Mouse (Mus musculus): ENCODE data around the gene Gtpbp6. TPM values are rescaled to one million over a fixed set of nuclear protein-coding genes. Genes with fewer than 3 reads are reported as not detected.

Gtpbp6 gene
- polyA plus RNA-seq, 1 experiment: 301 TPM

DNA sequence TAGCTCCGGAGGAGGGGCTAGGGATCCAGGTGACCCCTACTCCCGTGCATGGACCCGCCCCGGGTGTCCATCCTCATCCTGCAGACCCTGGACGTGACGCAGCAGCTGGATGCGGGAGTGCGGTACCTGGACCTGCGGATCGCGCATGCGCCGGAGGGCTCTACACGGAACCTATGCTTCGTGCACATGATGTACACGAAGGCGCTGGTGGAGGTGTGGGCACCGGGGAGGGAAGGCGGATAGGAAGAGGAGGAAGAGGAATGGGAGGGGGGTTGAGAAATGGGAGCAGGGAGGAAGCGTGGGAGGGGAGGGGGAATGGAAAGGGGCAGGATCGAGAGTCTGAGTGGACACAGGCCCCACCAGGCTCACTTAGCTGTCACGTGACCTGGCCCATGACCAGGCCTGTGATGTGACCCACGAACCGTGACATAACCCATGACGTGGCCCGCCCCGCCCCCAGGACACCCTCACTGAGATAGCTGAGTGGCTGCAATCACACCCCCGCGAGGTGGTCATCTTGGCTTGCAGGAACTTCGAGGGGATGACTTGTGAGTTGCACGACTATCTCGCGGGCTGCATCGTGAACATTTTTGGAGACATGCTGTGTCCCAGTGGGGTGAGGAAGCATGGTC, 6.2 kb downstream of the Gtpbp6 start:
- Histone ChIP-seq H3K4me3 (ENCODE audit: control insufficient read depth, insufficient read depth, low read length) (peak overlapping the region; percentile 46), H3K4me1 (replicated peaks; ENCODE audit: control insufficient read depth, insufficient read depth, low read length) (peaks cover 45% of the 10 kb centered on the region), H3K36me3 (ENCODE audit: control insufficient read depth, insufficient read depth, low read length) (peaks cover 3% of the 10 kb centered on the region; the same call in 1 of the 2 replicates), H3K27ac (ENCODE audit: control insufficient read depth, insufficient read depth, low read length) (no peak overlapping the region), H3K27me3 (ENCODE audit: control insufficient read depth, insufficient read depth, low read length) (no peaks in the 10 kb centered on the region)
- 28% methylated on average over 34 of the region's 34 CpGs for WGBS
- peak; percentile 37 for DNase-seq
- TF ChIP-seq POLR2A (IDR thresholded peaks at IDR 0.05; ENCODE audit: control insufficient read depth, extremely low read depth, insufficient read depth, low read length, poor library complexity): no peak
- TF ChIP-seq CTCF (IDR thresholded peaks at IDR 0.05; ENCODE audit: borderline replicate concordance, control insufficient read depth, extremely low read depth, insufficient read depth, low read length, poor library complexity): no peak

- no peak overlapping the region for H3K27ac ChIP-seq (ENCODE audit: control insufficient read depth, insufficient read depth, low read length)
- H3K27me3 ChIP-seq (ENCODE audit: control insufficient read depth, insufficient read depth, low read length): no peaks in the 10 kb centered on the region
- TF ChIP-seq POLR2A (IDR thresholded peaks at IDR 0.05; ENCODE audit: control insufficient read depth, extremely low read depth, insufficient read depth, low read length, poor library complexity) (no peak), CTCF (IDR thresholded peaks at IDR 0.05; ENCODE audit: borderline replicate concordance, control insufficient read depth, extremely low read depth, insufficient read depth, low read length, poor library complexity) (no peak)
- H3K4me1 ChIP-seq (replicated peaks; ENCODE audit: control insufficient read depth, insufficient read depth, low read length): peaks cover 39% of the 10 kb centered on the region
- peak overlapping the region; percentile 46 for H3K4me3 ChIP-seq (ENCODE audit: control insufficient read depth, insufficient read depth, low read length)
- peak; percentile 62 for DNase-seq
- H3K36me3 ChIP-seq (ENCODE audit: control insufficient read depth, insufficient read depth, low read length): peaks cover 3% of the 10 kb centered on the region; the same call in 1 of the 2 replicates
- 4% methylated on average over 37 of the region's 37 CpGs for WGBS
Measured at GRCm38 (mm10) chr5:110100921-110101631, 6.9 kb downstream of the Gtpbp6 start.

GRCm38 (mm10) chr5:110099656-110100580, 8.1 kb downstream of the Gtpbp6 start, which contains the start of gene Plcxd1:
Gene Plcxd1 (plus strand): TSS chr5:110099969.
- H3K4me3 ChIP-seq (ENCODE audit: control insufficient read depth, insufficient read depth, low read length): peak within 1 kb of the TSS; percentile 46
- H3K27me3 ChIP-seq (ENCODE audit: control insufficient read depth, insufficient read depth, low read length): no peaks in the 10 kb centered on the region
- H3K36me3 ChIP-seq (ENCODE audit: control insufficient read depth, insufficient read depth, low read length): peaks cover 3% of the 10 kb centered on the region; the same call in 1 of the 2 replicates
- no peak for TF ChIP-seq CTCF (IDR thresholded peaks at IDR 0.05; ENCODE audit: borderline replicate concordance, control insufficient read depth, extremely low read depth, insufficient read depth, low read length, poor library complexity)
- TF ChIP-seq POLR2A (IDR thresholded peaks at IDR 0.05; ENCODE audit: control insufficient read depth, extremely low read depth, insufficient read depth, low read length, poor library complexity): no peak
- 53% methylated on average over 25 of the region's 25 CpGs for WGBS
- DNase-seq: no peak
- H3K4me1 ChIP-seq (replicated peaks; ENCODE audit: control insufficient read depth, insufficient read depth, low read length): peaks cover 44% of the 10 kb centered on the region
- H3K27ac ChIP-seq (ENCODE audit: control insufficient read depth, insufficient read depth, low read length): peak within 1 kb of the TSS; percentile 2; the same call in 1 of the 2 replicates

- Histone ChIP-seq H3K4me3 (ENCODE audit: control insufficient read depth, insufficient read depth, low read length) (no peak overlapping the region), H3K36me3 (ENCODE audit: control insufficient read depth, insufficient read depth, low read length) (no peaks in the 10 kb centered on the region; the same call in 1 of the 2 replicates), H3K27ac (ENCODE audit: control insufficient read depth, insufficient read depth, low read length) (peak overlapping the region; percentile 2; the same call in 1 of the 2 replicates), H3K27me3 (ENCODE audit: control insufficient read depth, insufficient read depth, low read length) (no peaks in the 10 kb centered on the region), H3K4me1 (replicated peaks; ENCODE audit: control insufficient read depth, insufficient read depth, low read length) (peaks cover 46% of the 10 kb centered on the region)
- DNase-seq: no peak
- WGBS: 13% methylated on average over 1 of the region's 1 CpGs
- TF ChIP-seq CTCF (IDR thresholded peaks at IDR 0.05; ENCODE audit: borderline replicate concordance, control insufficient read depth, extremely low read depth, insufficient read depth, low read length, poor library complexity): no peak
- TF ChIP-seq POLR2A (IDR thresholded peaks at IDR 0.05; ENCODE audit: control insufficient read depth, extremely low read depth, insufficient read depth, low read length, poor library complexity): no peak; the same call in 1 of the 2 replicates
Measured at GRCm38 (mm10) chr5:110098991-110099477, 9.0 kb downstream of the Gtpbp6 start.

GRCm38 (mm10) chr5:110094847-110095213, 13.2 kb downstream of the Gtpbp6 start:
- 2% methylated on average over 4 of the region's 4 CpGs for WGBS
- Histone ChIP-seq H3K27me3 (ENCODE audit: control insufficient read depth, insufficient read depth, low read length) (no peaks in the 10 kb centered on the region), H3K36me3 (ENCODE audit: control insufficient read depth, insufficient read depth, low read length) (no peaks in the 10 kb centered on the region), H3K4me1 (replicated peaks; ENCODE audit: control insufficient read depth, insufficient read depth, low read length) (peaks cover 23% of the 10 kb centered on the region), H3K27ac (ENCODE audit: control insufficient read depth, insufficient read depth, low read length) (peak overlapping the region; percentile 75), H3K4me3 (ENCODE audit: control insufficient read depth, insufficient read depth, low read length) (peak overlapping the region; percentile 55)
- no peak for TF ChIP-seq CTCF (IDR thresholded peaks at IDR 0.05; ENCODE audit: borderline replicate concordance, control insufficient read depth, extremely low read depth, insufficient read depth, low read length, poor library complexity)
- TF ChIP-seq POLR2A (IDR thresholded peaks at IDR 0.05; ENCODE audit: control insufficient read depth, extremely low read depth, insufficient read depth, low read length, poor library complexity): no peak
- DNase-seq: no peak
